Mouse (Mus musculus): ENCODE data around the gene Gen1.

Gene Gen1

DNA sequence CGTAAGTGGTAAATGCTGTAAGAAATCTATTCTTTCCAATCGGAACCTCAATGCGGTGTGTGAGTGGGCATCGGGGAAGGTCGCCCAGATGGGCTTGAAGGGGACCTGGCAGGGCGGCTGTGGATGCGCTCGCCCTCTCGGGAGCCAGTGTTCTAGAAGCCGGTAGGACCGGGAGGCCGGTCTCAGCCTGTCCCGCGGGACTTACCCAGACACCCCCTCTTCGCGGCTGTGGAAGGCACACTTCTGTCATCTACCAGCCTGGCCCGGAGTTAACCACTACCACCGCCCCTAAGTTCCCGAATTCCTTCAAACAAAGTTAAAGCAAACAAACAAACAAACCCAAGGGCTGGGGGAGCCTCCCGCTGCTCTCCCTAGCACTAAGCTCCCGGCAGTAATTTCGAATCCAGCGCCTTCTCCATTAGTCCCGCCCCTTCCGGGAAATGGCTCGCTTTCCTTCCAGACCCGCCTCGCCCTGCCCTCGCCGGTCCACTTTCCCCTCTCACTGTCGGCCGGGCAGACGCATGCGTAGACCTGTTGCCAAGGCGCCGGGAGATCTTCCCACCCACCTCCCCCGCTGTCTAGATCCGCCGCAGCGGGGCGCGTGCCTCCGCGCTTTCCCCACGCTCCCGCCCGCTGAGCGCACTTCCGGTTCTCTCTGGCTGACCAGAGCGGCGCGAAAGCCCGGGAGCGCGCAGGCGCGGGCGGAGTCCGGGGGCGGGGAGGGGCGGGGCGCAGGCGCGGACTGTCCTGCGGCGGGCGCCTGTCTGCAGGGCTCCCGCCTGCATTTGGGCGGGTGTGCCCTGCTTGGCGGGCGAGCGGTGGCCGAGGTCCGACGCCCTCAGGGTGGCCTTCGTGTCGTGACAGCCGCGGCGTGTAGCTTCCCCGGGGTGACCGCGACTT, at the start of gene Gen1, which contains the start of gene Smc6:
Gene Gen1 (minus strand): TSS at position 420 of the 900 bp plus-strand sequence.
Gene Smc6 (plus strand): TSS at position 505 of the 900 bp plus-strand sequence.
- WGBS, result under 1% methylated on average over 83 of the region's 83 CpGs

DNA sequence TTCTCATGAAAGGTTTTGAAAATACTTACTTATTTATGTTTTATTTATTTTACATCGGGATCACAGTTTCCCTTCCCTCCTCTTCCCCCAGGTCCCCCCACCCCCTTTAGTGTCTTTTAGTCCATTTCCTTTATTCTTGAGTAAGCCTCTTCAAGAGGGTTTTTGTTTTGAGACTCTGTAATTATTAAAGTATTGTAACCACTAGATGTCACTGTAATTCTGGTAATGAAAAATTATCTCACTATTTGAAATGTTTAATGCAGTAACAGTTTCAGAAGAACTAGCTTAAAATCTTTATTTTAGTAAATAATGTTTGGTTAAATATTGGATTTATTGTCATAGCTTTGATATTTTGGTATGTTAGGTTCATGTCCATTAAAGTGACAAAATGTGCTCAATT, 48.2 kb upstream of the Gen1 start:
- 27% methylated on average over 1 of the region's 1 CpGs for WGBS

DNA sequence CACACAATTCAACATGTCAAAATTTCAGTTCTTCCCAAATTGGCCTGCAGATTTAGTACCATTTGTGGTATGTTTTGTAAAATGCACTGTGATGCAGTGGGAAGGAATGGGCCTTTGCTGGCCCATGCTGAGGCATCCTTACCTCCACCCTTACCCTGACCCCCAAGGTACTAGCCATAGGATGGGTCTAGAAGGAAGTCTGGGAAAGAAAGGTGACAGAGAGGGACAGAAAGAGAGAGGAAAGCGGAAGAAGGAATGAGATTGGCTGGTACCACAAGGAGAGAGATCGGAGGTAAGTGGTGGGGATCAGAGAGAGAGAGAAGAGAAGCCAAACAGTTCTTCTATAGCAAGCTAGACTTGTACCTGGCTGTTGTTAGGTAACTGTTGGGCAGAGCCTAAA, 45.5 kb upstream of the Gen1 start:
- WGBS, result 97% methylated on average over 2 of the region's 2 CpGs

DNA sequence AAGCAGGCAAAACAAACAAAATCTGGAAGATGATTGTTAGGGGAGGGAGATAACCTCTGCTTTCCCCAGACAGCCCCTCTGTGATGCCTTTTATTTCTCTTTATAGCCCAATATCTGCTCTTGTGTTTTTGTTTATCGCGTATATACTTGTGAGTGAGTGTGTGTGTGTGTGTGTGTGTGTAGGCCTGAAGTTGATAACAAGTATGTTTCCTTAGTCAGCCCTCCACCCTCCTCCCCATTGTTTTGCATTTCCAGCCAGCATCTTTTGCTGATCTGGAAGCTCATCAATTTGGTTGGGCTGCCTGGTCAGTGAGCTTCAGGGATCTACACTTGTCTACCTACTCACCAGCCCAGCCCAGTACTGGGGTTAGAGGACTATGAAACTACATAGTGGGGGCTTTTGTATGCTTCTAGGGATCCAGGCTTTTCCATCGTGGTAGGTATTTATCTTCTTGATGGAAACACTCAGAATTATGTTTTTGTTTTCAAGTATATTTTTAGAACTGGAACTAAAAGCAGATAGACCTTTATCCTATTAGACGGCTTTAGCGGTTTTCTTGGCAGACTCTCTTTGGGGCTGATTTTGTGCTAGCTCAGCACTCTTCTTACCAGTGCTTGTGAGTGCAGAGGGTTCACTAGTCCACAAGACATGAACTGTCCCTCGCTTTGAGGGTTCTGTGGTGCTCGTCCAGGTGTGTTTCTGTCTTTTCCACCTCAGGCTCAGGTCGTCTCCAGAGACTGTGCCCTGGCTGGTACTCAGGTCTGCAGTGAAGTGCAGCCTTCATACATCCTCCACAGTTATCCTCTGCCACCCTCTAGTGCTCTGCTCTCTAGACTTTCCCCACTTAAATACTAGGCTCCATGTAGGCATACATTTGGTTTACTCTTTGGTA, 41.4 kb upstream of the Gen1 start:
- WGBS, result 83% methylated on average over 8 of the region's 8 CpGs

DNA sequence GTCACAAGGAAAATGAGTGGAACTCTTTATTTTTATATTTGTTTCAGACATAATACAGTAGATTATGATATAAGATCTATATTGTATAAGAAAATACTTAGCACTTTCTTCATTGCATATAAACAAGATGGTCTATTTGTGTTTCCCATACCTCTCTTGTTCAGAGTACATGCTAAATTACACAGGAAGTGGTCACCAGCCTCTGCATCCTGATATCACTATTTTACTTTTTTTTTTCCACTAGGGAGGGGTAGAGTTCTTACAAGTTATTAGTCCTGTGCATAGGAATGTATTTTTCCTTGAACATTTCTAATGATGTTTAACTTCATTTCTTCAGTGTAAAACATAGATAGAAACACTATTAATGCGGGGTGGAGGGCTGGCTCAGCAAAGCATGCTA, 35.3 kb upstream of the Gen1 start:
- WGBS, result 100% methylated on average over 1 of the region's 1 CpGs

DNA sequence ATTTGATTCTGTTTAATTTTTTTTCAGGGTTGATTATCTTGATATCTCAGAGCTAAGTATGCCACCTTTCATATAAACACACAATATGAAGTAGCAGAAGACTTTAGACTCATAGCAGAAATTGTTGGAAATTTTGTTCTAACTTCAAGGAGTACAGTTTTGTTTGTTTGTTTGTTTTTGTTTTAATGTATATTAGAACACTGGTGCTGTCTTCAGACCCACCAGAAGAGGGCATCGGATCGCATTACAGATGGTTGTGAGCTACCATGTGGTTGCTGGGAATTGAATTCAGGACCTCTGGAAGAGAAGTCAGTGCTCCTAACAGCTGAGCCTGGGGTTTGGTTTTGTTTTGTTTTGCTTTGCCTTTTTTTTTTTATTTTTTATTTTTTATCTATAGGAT, 20.8 kb upstream of the Gen1 start:
- 98% methylated on average over 2 of the region's 2 CpGs for WGBS

DNA sequence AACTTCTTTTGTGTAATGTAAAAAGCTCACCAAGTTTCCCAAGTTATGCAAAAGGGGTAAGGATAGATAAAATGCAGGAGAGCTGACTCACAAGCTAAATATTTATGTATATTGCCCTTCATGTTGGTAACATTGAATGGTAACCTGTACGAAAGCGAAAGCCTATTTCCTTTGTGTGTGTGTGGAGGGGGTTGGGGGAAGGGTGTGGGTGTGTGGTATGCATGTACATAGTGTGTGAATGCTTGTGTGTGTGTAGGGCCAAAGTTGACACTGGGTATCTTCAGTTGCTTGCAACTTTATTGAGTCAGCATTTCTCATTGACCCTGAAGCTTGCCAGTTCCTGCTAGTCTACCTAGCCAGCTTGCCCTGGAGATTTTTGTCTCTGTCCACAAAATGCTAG, 16.0 kb upstream of the Gen1 start:
- WGBS, result 91% methylated on average over 2 of the region's 2 CpGs

DNA sequence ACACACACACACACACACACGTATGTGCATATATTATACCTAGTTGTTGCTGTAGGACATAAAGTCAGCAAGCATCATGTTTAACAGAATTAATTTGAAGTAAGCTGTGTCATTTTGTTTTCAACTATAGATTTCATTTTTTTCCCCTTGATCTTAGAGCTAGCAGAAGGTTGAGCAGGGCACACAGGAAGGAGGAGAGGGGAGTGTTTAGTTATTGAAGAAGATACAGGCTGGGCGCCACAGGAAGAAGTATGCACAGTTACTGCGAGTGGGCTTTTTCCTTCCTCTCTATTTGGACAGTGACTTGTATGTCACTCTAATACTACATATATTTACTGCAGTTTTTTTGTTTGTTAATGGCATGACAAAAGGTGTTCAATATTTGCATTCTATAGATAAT, 14.3 kb upstream of the Gen1 start:
- WGBS, result 89% methylated on average over 3 of the region's 3 CpGs

DNA sequence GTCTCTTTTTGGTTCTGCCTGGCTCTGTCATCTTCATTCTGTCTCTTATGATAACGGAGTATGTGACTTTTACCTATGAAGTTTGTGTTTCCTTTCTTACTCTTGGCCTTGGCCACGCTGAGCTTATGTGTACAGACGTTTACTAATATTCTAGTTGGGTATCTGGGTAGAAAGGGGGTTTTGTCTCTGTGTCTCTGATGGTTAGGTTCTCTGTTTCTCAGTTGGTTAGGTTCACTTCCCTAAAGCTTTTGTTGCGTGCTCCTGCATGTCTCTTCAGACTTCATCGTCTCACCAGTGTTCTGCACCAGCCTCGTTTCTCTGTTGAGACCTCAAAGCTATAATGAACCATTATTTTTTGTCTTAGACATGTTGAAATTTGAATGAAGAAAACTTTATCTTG, 11.6 kb upstream of the Gen1 start:
- 85% methylated on average over 6 of the region's 6 CpGs for WGBS

DNA sequence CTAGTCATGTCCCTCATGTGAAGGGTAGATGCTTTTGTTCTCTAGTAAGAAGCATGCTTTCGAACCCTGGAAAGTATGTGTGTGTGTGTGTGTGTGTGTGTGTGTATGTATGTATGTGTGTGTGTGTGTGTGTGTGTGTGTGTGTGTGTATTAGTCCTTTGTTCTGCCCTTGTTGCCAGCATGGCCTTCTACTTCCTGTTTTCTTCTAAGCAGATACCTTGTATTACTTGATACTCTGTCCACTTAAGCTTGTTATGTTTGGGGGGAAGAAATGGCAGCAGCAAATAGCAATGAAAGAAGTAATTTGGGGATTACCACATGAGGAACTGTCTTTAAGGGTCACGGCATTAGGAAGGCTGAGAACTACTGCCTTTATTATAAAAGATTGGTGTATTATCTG, 11.0 kb upstream of the Gen1 start:
- WGBS, result 91% methylated on average over 2 of the region's 2 CpGs

DNA sequence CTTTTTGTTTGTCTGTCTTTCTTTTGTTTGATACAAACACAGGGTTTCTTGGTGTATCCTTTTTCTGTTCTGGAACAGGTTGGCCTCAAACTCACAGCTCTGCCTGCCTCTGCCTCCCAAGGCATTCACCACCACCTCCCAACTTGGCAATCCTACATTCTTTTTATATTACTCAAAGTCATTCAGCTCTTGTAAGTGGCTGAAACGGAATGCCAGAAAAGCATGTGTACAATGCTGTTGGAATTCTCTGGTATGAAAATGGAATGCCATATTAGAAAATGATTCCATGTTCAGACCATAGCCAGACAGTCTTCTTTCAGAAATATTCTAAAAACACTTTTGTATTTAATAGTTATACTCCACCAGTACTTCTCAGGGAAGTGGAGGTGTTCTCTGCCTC, 7.6 kb upstream of the Gen1 start:
- WGBS, result 46% methylated on average over 1 of the region's 1 CpGs

DNA sequence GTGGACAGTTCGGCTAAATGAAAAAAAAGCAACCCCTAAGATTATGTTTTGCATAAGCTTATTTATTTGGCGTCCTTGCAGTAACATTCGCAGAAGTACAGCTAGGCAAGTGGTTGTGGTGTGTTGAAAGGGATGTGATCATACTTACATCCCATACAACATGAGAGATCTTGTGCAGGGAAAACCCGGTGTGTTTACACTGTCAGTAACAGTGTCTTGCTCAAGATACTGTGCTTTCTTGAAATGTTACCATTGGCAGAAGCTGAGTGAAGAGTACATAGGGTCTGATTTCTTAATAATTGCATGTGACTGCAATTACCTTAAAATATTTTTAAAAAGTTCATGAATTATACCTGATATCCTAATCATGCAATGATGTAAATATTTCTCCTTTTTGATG, 7.0 kb upstream of the Gen1 start:
- WGBS, result 94% methylated on average over 4 of the region's 4 CpGs

DNA sequence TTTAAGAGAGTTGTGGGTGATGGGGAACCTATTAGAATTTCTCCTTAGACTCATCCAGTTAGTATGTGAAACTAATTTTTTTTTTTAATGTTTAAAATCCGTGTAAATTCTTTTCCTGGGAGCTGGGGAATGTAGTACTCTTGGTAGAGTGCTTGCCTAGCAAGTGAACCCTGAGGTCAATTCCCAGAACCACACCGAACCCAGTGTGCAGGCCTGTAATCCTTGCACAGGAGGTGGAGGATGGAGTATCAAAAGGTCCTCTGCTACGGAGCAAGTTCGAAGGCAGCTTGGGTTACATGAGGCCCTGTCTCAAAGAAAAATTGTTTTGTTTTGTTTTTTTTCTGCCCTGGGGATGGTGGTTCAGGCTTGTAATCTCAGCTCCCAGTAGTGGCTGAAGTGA, 1.4 kb upstream of the Gen1 start:
- WGBS, result 13% methylated on average over 4 of the region's 4 CpGs

DNA sequence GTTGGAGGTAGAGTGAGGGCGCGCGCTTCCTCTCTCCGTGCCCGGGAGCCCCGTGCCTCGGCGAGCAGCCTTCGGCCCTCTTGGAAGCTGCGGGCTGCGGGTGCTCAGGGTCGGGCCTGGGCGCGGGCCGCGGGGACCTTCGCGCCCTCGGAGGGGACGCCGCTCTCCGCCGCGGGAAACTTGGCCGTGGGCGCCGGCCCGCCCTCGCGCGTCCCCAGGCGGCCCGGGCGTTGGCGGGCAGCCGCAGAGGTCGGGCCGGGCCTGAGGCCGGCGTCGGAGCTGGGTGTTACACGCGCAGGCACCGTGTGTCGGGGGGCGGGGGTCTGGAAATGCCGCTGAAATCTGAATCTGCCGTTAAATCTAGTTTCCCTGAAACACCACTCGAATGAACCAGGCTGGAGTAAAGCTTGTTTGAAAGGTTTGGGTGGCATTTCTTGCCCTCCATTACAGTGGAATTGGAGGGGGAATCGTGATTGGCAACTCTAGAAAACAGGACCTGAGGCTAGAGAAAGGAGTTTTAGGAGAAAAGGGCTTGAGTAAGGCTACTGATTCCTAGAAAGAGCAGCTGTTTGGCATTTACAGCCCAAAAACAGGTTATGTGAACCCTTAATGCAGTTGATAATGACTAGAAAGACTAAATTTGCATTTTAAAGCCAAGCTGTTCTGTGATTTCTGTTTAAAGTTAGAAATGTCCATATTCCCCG, 833 bp upstream of the Gen1 start:
- WGBS, result under 1% methylated on average over 51 of the region's 51 CpGs

DNA sequence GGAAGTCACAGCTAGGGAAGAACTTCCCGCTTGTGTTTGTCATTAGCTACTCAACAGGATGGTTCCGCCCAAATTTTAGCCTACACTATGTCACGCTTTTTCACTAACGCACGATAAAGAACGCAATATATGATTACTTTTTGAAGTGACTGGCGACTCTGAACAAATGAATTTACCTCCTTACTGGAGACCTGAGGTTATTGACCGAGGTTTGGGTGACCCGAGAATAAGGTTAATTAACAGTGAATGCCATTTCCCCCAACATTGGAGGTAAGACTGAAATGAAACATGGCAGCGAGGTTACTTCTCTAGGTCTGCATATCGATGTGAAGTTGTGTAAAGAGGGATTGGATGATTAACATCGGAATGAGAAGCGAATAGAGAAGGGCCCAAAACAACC, 706 bp downstream of the Gen1 start:
- 6% methylated on average over 13 of the region's 13 CpGs for WGBS

DNA sequence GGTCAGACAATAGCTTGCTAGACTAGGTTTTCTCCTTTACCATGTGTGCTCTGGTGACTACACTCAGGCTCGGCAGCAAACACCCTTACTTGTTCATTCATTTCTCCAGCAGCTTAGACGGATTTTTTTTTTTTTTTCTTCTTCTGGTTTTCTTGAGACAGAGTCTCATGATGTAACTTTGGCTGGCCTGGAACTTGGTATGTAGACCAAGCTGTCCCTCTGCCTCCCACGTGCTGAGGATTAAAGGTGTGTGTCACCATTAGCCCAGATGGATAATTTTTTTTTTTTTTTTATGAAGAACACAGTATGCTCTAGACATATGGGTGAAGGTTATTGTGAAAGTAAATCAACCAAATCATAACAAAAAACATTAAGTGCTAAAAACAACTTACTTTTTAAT, 15.3 kb downstream of the Gen1 start:
- WGBS, result 89% methylated on average over 3 of the region's 3 CpGs

DNA sequence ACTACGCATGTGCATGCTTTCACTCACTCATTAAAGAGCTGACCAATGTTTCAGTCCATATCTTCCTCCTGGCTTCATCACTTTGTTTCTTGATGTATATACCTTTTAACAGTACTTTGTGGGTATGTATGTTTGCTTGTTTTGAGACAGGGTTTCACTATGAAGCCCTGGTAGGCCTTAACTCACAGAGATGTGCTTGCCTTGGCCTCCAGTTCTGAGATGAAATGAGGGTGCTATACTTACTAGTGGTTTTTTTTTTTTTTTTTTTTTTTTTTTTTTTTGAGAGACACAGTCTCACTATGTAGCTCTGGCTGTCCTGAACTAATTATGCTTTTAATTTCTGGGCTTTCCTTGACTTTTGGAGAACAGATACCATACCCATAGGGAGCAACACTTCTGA, 18.1 kb downstream of the Gen1 start:
- 100% methylated on average over 1 of the region's 1 CpGs for WGBS

DNA sequence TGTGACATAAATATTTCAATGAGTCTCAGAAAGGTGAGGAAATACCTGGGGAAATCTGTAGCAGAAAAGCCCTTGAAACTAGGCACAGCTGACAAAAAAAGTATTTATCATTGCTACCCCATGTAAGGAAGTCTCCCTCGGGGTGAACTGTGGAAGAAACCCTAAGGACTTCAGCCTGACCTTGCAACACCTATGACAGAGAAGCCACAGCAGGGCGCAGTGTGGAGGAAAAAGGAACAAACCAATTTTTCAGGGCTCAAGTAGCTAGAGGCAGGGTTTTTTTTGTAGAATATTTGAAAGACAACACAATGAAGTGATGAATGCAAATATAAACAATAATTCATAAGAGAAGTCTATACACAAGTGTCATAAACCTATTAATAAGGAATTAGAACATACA, 29.6 kb downstream of the Gen1 start:
- WGBS, result 79% methylated on average over 2 of the region's 2 CpGs

DNA sequence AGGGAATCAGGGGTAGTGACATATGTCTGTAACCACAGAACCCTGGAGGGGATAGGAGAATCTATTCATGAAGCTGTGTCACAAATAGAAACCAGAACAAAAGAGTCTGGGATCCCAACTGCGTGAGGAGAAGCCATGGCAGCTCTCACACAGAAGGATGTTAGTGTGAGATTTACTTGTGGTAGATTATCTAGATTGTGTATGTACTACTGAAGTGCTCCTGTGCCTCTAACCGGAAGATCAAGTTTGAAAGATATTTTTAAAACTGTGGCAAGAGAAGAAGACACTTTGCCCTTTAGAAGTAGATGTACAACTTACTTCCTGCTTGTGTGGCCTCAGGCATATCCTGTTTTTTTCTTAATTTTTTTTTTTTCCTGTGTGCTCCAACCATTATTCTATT, 35.3 kb downstream of the Gen1 start:
- WGBS, result 74% methylated on average over 2 of the region's 2 CpGs

DNA sequence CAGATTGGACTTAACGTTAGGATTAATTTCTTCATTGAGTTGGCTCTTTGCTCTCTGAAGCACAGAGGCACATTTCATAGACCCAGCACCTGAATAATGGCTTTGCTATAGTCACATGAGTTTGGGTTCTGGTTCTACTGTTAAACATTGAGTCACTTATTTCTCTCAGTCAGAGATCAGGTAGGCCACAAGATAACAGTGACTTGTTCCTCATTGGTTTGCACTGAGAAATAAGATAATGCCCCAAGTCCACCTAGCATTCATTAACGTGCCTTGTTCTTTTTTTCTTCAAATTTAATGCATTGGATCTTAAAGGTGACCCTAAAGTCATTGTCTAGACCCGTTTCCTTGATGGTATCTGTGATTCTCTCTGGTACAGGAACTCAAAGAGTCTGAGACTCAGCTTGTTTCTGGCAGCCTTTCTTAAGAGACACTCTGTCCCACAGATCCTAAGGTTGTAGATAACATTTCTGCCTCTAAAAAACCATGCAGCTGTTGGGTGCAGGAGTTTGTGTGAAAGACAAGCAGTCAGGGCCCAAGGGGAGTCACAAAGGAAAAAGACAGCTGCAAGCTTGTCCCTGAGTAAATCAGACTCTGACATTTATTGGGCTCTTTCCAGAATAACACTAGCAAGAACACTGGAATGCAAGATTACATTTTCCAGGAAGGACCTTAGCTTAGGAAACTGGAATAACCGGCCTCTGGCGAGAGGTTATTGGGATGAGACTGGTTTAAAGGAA, 38.9 kb downstream of the Gen1 start:
- 86% methylated on average over 5 of the region's 5 CpGs for WGBS

DNA sequence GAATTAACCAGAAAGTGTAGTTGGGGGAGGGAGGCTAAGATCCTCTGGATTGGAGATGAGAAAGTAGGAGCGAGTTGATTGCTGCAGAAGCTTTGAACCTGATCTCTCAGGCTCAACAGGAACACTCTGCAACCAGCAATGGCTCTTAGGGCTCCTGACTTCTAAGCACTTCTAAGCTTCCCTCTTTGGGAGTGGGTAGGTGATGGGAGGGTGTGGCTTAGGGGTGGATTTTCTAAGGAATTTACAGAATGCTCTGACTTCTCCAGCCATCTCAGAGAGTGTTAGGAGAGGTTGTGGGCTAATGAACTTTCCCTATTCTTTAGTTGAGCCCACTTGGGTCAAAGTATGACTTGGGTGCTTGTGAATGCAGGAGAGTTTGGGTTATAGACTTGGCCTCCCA, 39.5 kb downstream of the Gen1 start:
- 84% methylated on average over 1 of the region's 1 CpGs for WGBS
